Mouse (Mus musculus) inflammation-experienced regulatory T-cells, adult 16 weeks (primary cell): ENCODE results near the gene Mmrn2. TPM values are rescaled to one million over a fixed set of nuclear protein-coding genes. Genes with fewer than 3 reads are reported as not detected.

Experiments used
- polyA plus RNA-seq: library from polyadenylated mRNA; unstranded; fragments of 100-300 nt; shearing (Covaris generic); gene quantifications from one replicate; pipeline ENCODE4 v1.2.1, GENCODE M21; 2017

The Mmrn2 gene
- 0.12 TPM for polyA plus RNA-seq

GRCm38 (mm10) chr14:34375415-34375904 lies at the start of gene Mmrn2:
Gene Mmrn2, plus strand, starts transcription at chr14:34375465.

GRCm38 (mm10) chr14:34355301-34355700 lies 20.0 kb upstream of the Mmrn2 start, which contains the start of gene Fam25c:
Gene Fam25c, minus strand, starts transcription at chr14:34355433.

GRCm38 (mm10) chr14:34374577-34374976 lies 688 bp upstream of the Mmrn2 start, which contains the start of gene Sncg:
Gene Sncg, minus strand, starts transcription at chr14:34374789.

Other genes with a start within 250 kb of the Mmrn2 start
- gene Npy4r, start 223.0 kb upstream of the Mmrn2 start, polyA plus RNA-seq = not detected
- gene Gprin2, start 173.8 kb upstream of the Mmrn2 start, polyA plus RNA-seq = 0.09 TPM
- gene Syt15, start 155.9 kb upstream of the Mmrn2 start, polyA plus RNA-seq = not detected
- gene Shld2, start 65.0 kb upstream of the Mmrn2 start, polyA plus RNA-seq = 9.0 TPM
- gene Glud1, start 64.7 kb upstream of the Mmrn2 start, polyA plus RNA-seq = 13.6 TPM
- not detected for gene Fam25c, start 20.0 kb upstream of the Mmrn2 start, polyA plus RNA-seq
- gene Sncg, start 676 bp upstream of the Mmrn2 start, polyA plus RNA-seq = not detected
- 0.37 TPM for gene Bmpr1a, start 127.9 kb downstream of the Mmrn2 start, polyA plus RNA-seq
- gene 9230112D13Rik, start 147.3 kb downstream of the Mmrn2 start, polyA plus RNA-seq = not detected
- not detected for gene Ldb3, start 213.2 kb downstream of the Mmrn2 start, polyA plus RNA-seq
- gene Opn4, start 224.7 kb downstream of the Mmrn2 start, polyA plus RNA-seq = not detected